Mouse (Mus musculus) frontal cortex, adult (tissue): ENCODE measurements around the gene Lmod3.

ENCODE experiments used
- ATAC-seq: cut with Nextera tagmentation; 2 replicates; pipeline ENCODE4 v1.9.2; 2017; ENCODE audit warnings: mild to moderate bottlenecking, moderate library complexity, mixed read lengths; ENCODE audit not compliant: low TSS enrichment

Gene Lmod3

GRCm38 (mm10) chr6:97252711-97253221 lies at the start of gene Lmod3:
Lmod3 (minus strand) TSS chr6:97252759.
- ATAC-seq, result peak; percentile 86

- ATAC-seq, result no peak
Observed at GRCm38 (mm10) chr6:97302303-97302702, 49.7 kb upstream of the Lmod3 start.

- no peak for ATAC-seq
Observed at GRCm38 (mm10) chr6:97300659-97301058, 48.1 kb upstream of the Lmod3 start.

- ATAC-seq, result no peak
Observed at GRCm38 (mm10) chr6:97300180-97300579, 47.6 kb upstream of the Lmod3 start.

- no peak for ATAC-seq
Observed at GRCm38 (mm10) chr6:97297151-97297550, 44.6 kb upstream of the Lmod3 start.

GRCm38 (mm10) chr6:97295866-97296527 lies 43.4 kb upstream of the Lmod3 start:
- ATAC-seq, result no peak

- no peak for ATAC-seq
Observed at GRCm38 (mm10) chr6:97295416-97295815, 42.9 kb upstream of the Lmod3 start.

- ATAC-seq, result no peak
Observed at GRCm38 (mm10) chr6:97293667-97294569, 41.4 kb upstream of the Lmod3 start.

GRCm38 (mm10) chr6:97292894-97293293 lies 40.3 kb upstream of the Lmod3 start:
- ATAC-seq, result no peak

- no peak for ATAC-seq
Observed at GRCm38 (mm10) chr6:97292096-97292495, 39.5 kb upstream of the Lmod3 start.

GRCm38 (mm10) chr6:97291159-97291908 lies 38.8 kb upstream of the Lmod3 start:
- no peak for ATAC-seq

GRCm38 (mm10) chr6:97290687-97291086 lies 38.1 kb upstream of the Lmod3 start:
- ATAC-seq, result no peak

- ATAC-seq, result no peak
Observed at GRCm38 (mm10) chr6:97289838-97290237, 37.3 kb upstream of the Lmod3 start.

GRCm38 (mm10) chr6:97289316-97289820 lies 36.8 kb upstream of the Lmod3 start:
- no peak for ATAC-seq

- no peak for ATAC-seq
Observed at GRCm38 (mm10) chr6:97288047-97288855, 35.7 kb upstream of the Lmod3 start.

GRCm38 (mm10) chr6:97286332-97286731 lies 33.8 kb upstream of the Lmod3 start:
- no peak for ATAC-seq

- no peak for ATAC-seq
Observed at GRCm38 (mm10) chr6:97283676-97284075, 31.1 kb upstream of the Lmod3 start.

GRCm38 (mm10) chr6:97278878-97279277 lies 26.3 kb upstream of the Lmod3 start:
- no peak for ATAC-seq

GRCm38 (mm10) chr6:97278014-97278787 lies 25.6 kb upstream of the Lmod3 start:
- peak; percentile 97 for ATAC-seq

- no peak for ATAC-seq
Observed at GRCm38 (mm10) chr6:97276890-97277497, 24.4 kb upstream of the Lmod3 start.
